ENCODE assay signal across 8 mouse cellular contexts in genomic region chr1:106713621-106714529, GRCm38 (mm10). TPM values are rescaled to one million over a fixed set of nuclear protein-coding genes. Genes with fewer than 3 reads are reported as not detected.
DNase-seq lines count a peak whose midpoint lies in the region; ATAC-seq and TF ChIP-seq lines count a peak whose summit lies in the region.

Gene Bcl2 (minus strand): TSS chr1:106714274.

- H3K4me3 ChIP-seq in forebrain, embryonic 14.5 days (ENCODE audit: low read depth, low read length) = peak within 1 kb of the TSS; percentile 67
- H3K4me3 ChIP-seq in layer of hippocampus, adult 2 months = peak within 1 kb of the TSS; percentile 80
- H3K4me3 ChIP-seq in lung, embryonic 14.5 days (ENCODE audit: low read depth, low read length) = peak within 1 kb of the TSS; percentile 73

- DNase-seq in brain, embryonic 14.5 days (ENCODE audit: low read depth) = peak; percentile 89
- DNase-seq in forebrain, embryonic 14.5 days (ENCODE audit: low spot score) = peak; percentile 92
- peak; percentile 77 to 84 for DNase-seq in heart, postnatal 14 days
- peak; percentile 56 to 59 for DNase-seq in layer of hippocampus, adult 2 months (ENCODE audit: low spot score in 2 of 2)
- DNase-seq in lung, embryonic 14.5 days = peak; percentile 89
- peak; percentile 70 to 78 for DNase-seq in thymus, adult 18-20 months

- ATAC-seq in CD4-positive, CD25-positive, alpha-beta regulatory T cell, adult 4 months = peak; percentile 68
- peak; percentile 88 for ATAC-seq in forebrain, embryonic 14.5 days
- peak; percentile 84 for ATAC-seq in lung, embryonic 14.5 days (ENCODE audit: insufficient read depth)
- ATAC-seq in neutrophil, adult 5-6 weeks (ENCODE audit: extremely low read depth, insufficient number of reproducible peaks, low FRiP score, poor library complexity, severe bottlenecking) = peak; percentile 59

- no peaks in the 10 kb centered on the region for H3K36me3 ChIP-seq in forebrain, embryonic 14.5 days (ENCODE audit: control insufficient read depth, insufficient read depth, low read length)
- H3K36me3 ChIP-seq in lung, embryonic 14.5 days (ENCODE audit: insufficient read depth) = no peaks in the 10 kb centered on the region

- peaks cover 14% of the 10 kb centered on the region for H3K4me1 ChIP-seq in forebrain, embryonic 14.5 days (ENCODE audit: control insufficient read depth, insufficient read depth, low read length)
- H3K4me1 ChIP-seq in lung, embryonic 14.5 days (ENCODE audit: insufficient read depth) = peaks cover 10% of the 10 kb centered on the region

- intact Hi-C loops in heart, postnatal 14 days (cut with DNase I) = loop anchor here (2.0 to 5.0 kb wide), 2 partner anchors 49 to 87 kb away; no protein-coding TSS in a partner anchor

- under 1% methylated on average over 67 of the region's 95 CpGs for WGBS in forebrain, embryonic 14.5 days
- under 1% methylated on average over 84 of the region's 95 CpGs for WGBS in lung, embryonic 14.5 days

- TF ChIP-seq POLR2A in brain, embryonic 14.5 days (IDR thresholded peaks at IDR 0.05; ENCODE audit: borderline replicate concordance, extremely low read depth, insufficient read depth, insufficient read length, poor library complexity, severe bottlenecking) = peak; percentile 59

- peak within 1 kb of the TSS; percentile 88 for H3K27ac ChIP-seq in forebrain, embryonic 14.5 days (ENCODE audit: low read depth, low read length)
- peak within 1 kb of the TSS; percentile 81 for H3K27ac ChIP-seq in layer of hippocampus, adult 2 months
- peak within 1 kb of the TSS; percentile 95 for H3K27ac ChIP-seq in lung, embryonic 14.5 days (ENCODE audit: low read depth)

- H3K4me2 ChIP-seq in forebrain, embryonic 14.5 days (ENCODE audit: low read length) = peak within 1 kb of the TSS; percentile 62
- H3K4me2 ChIP-seq in lung, embryonic 14.5 days = peak within 1 kb of the TSS; percentile 98

- peak within 1 kb of the TSS; percentile 88 for H3K9ac ChIP-seq in forebrain, embryonic 14.5 days (ENCODE audit: low read length)
- peak within 1 kb of the TSS; percentile 85 for H3K9ac ChIP-seq in lung, embryonic 14.5 days

- H3K9me3 ChIP-seq in forebrain, embryonic 14.5 days (replicated peaks; ENCODE audit: control insufficient read depth, low read length) = no peaks in the 10 kb centered on the region
- no peaks in the 10 kb centered on the region for H3K9me3 ChIP-seq in lung, embryonic 14.5 days (ENCODE audit: low read depth, low read length)

- H3K27me3 ChIP-seq in forebrain, embryonic 14.5 days (replicated peaks; ENCODE audit: control insufficient read depth, insufficient read depth, low read length) = no peaks in the 10 kb centered on the region
- no peaks in the 10 kb centered on the region for H3K27me3 ChIP-seq in lung, embryonic 14.5 days (ENCODE audit: insufficient read depth, low read length)

- no peak for TF ChIP-seq CTCF in brain, embryonic 14.5 days (IDR thresholded peaks at IDR 0.05; ENCODE audit: borderline replicate concordance, extremely low read depth, insufficient read depth, insufficient read length)
- no peak for TF ChIP-seq CTCF in layer of hippocampus, adult 2 months (conservative IDR thresholded peaks at IDR 0.05)
- no peak for TF ChIP-seq CTCF in lung, embryonic 14.5 days (IDR thresholded peaks at IDR 0.05; ENCODE audit: low read depth)

RNA-seq across cellular contexts. Expression of gene Bcl2, which starts in this region (rescaled TPM):
- 100 to 1,000 TPM; 167 to 170 TPM for polyA plus RNA-seq in CD4-positive, CD25-positive, alpha-beta regulatory T cell, adult 4 months (2017; shearing (Covaris generic))
- polyA plus RNA-seq in brain, embryonic 14.5 days (2012; rRNA removed) = 3.0 and 7.7 TPM in 2 replicates
- 5.3 and 7.1 TPM in 2 replicates for polyA plus RNA-seq in forebrain, embryonic 14.5 days (2014; fragmentation: Nextera tagmentation; extraction: Ambion mirVana)
- 1 to 10 TPM; 5.6 to 7.0 TPM for total RNA-seq in heart, postnatal 14 days (2021)
- total RNA-seq in layer of hippocampus, adult 2 months (2021) = 1 to 10 TPM; 7.8 to 8.1 TPM
- 16.2 and 16.5 TPM in 2 replicates for polyA plus RNA-seq in lung, embryonic 14.5 days (2014; fragmentation: Nextera tagmentation; extraction: Ambion mirVana)
- total RNA-seq in neutrophil, adult 5-6 weeks (2017) = 38.2 and 39.3 TPM in 2 replicates

Comparison
In these comparisons a context has a peak if more than half of its experiments do, and no peak if none do; other contexts are left out.
1. Peak in every context shown above with its lines: DNase-seq, ATAC-seq, H3K4me3 ChIP-seq and H3K27ac ChIP-seq.